Mouse (Mus musculus) kidney, adult 9 months (tissue): ENCODE measurements around the gene 1300017J02Rik.

Experiments
- DNase-seq: peaks from one replicate; pipeline ENCODE4 v3.0.0; 2022

1300017J02Rik gene

GRCm38 (mm10) chr9:103212654-103213420 lies 92.0 kb downstream of the 1300017J02Rik start:
- DNase-seq: no peak

GRCm38 (mm10) chr9:103208802-103209423 lies 96.0 kb downstream of the 1300017J02Rik start:
- no peak for DNase-seq

GRCm38 (mm10) chr9:103207846-103208245 lies 97.0 kb downstream of the 1300017J02Rik start:
- peak; percentile 64 for DNase-seq

DNA sequence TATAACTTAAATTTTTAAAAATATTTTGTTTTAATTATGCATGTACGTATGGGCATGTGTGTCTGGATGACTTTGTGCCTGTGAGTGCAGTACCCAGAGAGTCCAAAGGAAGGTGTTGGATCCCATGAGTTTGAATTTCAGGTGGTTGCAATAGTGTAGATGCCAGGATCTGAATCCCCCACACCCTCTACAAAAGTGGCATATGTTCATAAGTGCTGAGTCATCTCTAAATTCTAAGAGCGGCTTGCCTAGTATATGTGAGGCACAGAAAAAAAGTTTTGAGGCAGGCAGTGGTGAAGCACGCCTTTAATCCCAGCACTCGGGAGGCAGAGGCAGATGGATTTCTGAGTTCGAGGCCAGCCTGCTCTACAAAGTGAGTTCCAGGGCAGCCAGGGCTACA lies 99.1 kb downstream of the 1300017J02Rik start:
- no peak for DNase-seq

DNA sequence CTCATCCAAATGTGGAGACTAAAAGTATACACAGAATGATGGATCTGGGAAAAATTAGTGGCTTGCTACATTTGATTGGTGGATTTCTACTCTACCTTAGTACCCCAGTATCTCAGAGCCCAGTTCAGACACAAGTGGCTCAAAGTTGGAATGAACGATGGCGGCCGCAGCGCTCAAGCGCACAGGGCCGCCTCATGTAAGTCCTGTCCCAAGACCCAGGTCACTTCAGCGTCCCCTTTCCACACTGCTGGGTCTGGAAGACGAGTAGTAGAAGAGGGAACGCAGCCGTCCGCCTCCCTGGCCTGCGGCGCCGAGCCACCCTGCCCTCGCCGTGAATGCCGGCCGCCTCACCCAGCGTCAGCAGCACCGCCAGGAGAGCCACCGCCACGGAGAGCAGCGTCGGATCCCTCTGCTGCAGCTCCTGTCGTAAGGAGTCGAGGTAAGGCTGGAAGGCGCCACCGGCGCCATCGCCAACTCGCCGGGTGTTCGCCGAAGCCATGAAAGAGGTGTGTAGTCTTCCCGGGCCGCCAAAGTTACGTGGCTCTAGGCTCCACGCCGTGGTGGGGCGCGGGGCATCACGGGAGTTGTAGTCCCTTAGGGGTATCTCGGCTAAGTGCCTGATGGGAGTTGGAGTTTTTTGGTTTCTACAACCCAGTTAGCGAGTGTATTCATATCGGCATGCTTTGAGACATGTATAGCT lies 103.2 kb downstream of the 1300017J02Rik start, which contains the start of gene Srprb:
Gene Srprb, minus strand, starts transcription at position 577 of the 700 bp plus-strand sequence.
- DNase-seq: peak; percentile 93
